Mouse (Mus musculus) gastrocnemius, postnatal 4 days (tissue): ENCODE measurements around the gene Cdh23. TPM values are rescaled to one million over a fixed set of nuclear protein-coding genes. Genes with fewer than 3 reads are reported as not detected.
A peak's percentile ranks its signal among the peaks of the same experiment; 100 is the strongest.

Experiments used
- DNase-seq, 2 experiments: peaks; one replicate each; pipeline ENCODE4 v3.0.0; 2021 to 2022; ENCODE audit warnings: low spot score in 2 of 2, mixed read lengths in 2 of 2
- total RNA-seq, 2 experiments: library from RNA; stranded (reverse); gene quantifications; 2 replicates each; pipeline ENCODE4 v1.2.3; 2021

Gene Cdh23
- total RNA-seq, 2 experiments from 2014 or later = 2.3 to 2.9 TPM

- DNase-seq = no peak
These were observed 347.2 kb downstream of the Cdh23 start for GRCm38 (mm10) chr10:60349056-60349455.

DNA sequence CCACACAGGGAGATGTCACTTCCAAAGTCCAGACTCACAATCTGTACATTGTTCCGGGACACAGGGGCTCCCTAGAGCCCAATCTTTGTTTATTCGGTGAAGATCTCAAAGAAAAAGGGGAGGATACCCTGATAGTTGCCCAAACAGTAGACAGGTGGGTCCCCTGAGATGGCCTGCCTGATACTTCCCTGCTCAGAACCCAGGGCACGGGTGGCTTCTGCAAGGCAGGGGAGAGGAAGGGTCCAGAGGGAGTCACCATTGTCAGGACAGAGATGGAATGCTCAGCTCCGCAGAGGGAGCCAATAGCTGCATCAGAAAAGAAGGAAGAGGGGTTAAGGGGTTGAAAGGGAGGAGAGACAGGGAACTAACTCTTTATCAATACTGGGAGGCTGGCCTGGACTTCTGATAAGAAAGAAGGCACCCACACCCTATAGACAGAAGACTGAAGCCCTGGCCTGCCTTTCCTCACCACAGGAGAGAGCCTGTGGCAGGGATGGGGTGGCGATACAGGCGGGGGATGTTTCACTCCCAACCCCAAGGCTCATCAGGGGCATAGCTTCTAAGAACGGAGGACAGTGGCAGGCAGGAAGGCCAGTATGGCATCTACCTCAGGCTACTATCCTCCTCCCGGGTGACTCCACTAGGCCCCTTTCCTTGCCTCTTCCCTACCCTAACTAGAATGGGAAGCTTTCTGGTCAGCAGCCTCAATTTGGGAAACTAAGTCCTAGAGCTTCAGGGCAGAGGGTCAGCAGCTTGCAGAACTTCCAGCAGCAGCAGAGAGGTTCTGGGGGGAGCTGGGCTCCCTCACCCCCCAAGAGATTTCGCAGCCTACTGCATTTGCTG is 348.3 kb downstream of the Cdh23 start:
- DNase-seq = no peak

DNA sequence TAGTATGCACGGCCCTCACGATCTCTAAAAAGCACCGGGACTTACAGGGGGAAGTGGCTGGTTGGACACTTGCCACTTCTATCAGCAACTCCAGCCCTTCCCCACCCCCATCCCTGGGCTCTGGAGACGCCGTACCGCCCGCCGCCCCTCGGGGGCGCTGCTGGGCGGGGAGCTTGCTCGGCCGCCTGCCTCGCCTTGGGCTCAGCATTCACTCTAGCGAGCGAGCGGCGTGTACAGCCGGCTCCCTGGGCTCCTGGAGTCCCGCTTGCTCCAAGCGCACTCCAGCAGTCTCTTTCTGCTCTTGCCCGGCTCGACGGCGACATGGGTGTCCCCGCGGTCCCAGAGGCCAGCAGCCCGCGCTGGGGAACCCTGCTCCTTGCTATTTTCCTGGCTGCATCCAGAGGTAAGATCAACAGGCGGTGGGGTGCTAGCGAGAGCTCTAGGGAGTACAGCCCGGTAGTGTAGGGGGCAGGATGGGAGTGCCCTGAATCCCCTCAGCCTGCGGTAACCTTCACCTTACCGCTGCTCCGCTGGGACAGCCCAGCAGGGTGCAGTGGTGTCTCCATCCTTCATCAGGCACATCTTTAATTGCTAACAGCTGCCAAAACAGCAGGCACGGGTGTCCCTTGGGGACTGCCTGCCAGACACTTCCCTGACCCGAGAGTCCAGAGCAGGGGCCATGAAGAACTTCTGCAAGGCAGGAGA is 349.4 kb downstream of the Cdh23 start, which contains the start of gene Vsir:
Gene Vsir (plus strand): TSS at position 151 of the 705 bp plus-strand sequence.
- DNase-seq = peak; percentile 78 to 84

DNA sequence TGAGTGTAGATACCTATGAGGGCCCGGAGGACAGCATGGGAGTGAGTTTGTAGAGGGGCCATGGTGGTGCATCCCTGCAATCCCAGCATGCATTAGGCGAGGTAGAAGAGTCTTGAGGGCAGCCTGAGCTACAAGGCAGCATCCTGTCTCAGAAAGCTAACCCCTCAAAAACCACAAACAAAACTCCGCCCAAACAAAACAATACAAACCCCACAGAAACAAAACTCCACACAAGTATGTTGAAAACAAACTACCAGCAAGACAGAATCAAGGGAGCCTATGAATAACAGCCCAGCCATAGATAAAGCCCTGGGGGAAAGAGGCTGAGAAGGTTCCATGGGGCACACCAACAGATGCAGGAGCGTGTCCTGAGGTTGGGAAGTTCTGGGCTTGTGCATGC is 350.2 kb downstream of the Cdh23 start:
- DNase-seq = no peak

- DNase-seq = no peak
These were observed 352.2 kb downstream of the Cdh23 start for GRCm38 (mm10) chr10:60344111-60344510.

DNA sequence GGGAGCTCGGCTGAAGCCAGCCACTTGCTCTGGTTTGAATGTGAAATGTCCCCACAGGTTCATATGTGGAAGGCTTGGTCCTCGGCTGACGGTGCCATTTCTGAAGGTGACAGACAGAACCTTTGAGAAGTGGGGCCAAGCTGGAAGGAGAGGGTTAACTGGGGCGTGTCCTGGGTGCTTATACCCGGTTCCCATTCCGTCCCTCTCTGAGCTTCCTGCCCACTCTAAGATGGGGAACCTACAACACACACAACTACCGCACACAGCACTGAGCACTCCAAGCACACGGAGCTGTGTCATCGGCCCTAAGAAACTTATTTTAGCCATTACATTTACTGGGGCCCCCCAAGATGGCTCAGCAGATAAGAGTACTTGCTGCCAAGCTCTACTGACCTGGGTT is 354.8 kb downstream of the Cdh23 start:
- DNase-seq = no peak

DNA sequence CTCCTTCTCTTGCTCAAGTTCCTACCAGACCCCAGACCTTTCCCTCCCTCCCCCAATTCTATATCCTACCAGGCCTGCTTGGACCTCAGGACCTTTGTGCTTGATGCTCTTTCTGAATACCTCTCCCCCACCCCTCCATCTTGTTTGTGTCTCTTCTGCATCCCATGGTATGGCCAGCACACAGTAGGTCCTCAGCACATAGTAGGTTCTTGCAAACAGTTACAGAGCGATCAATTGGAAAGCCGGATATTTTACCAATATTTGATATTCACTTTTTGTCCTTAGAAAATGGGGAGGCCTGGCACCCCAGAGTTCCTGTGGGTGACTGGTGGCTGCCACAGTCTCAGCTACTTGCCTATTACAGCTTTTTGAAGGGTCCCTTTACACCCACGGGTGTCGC is 361.3 kb downstream of the Cdh23 start:
- no peak for DNase-seq

GRCm38 (mm10) chr10:60334583-60334982 is 361.7 kb downstream of the Cdh23 start:
- DNase-seq = no peak

DNA sequence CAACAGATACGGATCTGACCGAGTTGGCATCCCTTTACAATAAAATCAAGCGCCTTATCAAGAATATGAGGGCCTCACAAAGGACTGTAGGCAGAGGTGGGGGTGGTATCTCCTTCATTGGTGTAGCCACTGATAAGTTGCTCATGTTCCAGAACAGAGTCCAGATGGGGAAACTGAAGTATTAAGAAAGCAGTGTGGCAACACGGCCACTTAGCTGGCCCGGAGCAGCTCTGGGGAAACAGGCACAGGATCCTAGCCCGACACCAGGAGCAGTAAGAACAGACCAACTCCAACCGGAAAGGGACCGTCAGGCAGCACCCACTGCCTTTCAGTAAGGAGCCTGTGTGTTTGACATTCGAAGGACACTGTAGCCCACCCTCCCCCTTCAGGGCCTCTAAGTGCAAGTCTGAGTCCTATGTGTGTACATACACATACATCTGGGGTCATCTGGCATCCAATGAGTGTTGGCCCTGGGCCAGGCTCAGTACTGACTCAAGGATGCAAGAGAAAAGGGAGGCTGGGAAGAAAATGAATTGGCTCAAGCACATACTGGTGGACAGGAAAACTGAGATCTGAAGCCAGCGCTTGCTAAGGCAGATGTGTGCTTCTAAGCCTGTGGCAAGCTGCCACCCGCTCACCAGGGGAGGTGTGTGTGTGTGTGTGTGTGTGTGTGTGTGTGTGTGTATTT is 367.2 kb downstream of the Cdh23 start:
- DNase-seq = no peak

DNA sequence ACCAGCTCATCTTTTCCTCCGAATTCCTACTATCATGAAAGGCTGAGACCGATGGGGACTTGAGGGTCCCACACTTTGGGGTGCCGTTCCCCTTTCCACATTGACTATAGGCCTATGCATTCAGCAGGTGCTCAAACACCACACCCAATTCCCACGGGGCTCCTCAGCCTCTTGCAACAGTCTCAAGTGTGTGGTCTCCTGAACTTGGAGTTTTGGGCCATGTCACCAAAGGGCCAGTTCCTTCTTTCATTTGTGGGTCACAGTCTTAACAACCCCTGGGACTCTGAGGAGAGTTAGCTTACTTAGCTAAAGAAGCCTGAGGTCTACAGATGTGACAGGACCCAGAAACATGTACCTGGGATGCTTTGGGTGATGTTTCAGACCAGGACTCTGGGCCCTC is 380.1 kb downstream of the Cdh23 start:
- DNase-seq = no peak

GRCm38 (mm10) chr10:60313606-60314005 is 382.7 kb downstream of the Cdh23 start:
- DNase-seq = no peak

- no peak for DNase-seq
These were observed 385.7 kb downstream of the Cdh23 start for GRCm38 (mm10) chr10:60310629-60311028.

DNA sequence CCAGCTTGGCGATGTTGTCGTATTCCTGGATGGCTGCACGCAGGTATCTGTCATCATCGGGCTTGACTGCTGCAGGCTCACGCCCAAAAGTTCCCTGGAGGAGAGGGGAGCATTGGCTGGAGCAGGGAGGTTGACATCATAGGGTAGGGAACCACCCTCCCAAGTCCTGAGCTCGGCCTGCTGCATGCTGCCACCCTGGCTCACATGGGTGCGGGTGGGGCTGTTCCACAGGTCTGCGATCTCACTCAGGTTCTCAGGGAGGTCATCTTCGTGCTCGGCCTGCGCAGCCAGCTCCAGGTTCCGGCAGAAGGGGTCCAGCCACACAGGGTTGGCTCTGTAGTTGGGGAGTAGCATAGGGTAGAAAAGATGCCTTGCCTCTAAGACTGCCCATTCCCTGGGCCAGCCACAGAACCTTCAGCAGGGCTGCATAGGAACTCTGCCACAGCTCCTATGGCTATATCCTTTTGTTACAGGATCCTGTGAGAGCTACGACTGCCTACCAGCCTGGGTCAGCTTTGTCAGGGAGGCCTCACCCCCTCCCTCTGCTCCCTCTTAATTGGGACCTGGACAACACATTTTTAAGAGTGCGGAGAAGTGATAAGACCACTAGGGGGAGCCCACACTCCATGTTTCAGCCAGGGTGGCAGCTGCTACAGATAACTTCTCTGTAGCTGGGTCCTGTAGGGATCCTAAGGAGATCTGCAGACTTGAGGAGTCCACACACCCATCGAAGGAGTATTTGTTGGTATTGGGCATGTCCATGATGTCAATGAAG is 391.2 kb downstream of the Cdh23 start:
- peak; percentile 54 to 74 for DNase-seq

DNA sequence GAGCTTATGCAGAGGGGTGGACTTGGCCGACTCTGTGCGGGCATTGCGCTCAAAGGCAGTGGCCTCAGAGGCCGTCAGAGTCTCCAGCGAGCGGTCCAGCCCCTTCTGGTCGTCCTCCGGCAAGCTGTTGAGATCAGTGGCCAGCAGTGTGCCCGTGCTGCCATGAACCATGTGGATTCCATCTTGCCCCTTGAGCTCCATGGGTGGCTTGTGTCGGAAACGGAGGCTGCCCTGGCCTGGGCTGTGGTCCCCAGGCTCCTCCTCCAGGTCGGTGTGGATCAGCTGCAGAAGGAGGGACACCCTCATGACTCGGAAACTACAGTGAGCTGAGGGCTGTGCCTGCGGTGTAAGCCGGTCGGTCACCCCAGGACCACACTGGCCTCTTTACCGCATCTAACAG is 392.9 kb downstream of the Cdh23 start:
- DNase-seq = no peak

DNA sequence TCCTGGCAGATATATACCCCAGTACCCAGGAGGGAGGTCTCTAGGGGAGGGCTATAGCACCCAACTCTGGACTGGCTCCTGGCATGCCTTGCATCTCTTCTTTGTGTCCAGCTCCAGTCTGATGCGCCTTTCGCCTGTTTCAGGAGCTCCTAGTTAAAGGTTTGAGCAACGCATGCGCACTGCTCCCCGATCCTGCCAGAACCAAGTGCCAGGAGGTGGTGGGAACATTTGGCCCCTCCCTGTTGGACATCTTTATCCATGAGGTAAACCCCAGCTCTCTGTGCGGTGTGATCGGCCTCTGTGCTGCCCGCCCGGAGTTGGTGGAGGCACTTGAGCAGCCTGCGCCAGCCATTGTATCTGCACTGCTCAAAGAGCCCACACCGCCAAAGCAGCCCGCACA is 396.7 kb downstream of the Cdh23 start:
- DNase-seq = no peak

DNA sequence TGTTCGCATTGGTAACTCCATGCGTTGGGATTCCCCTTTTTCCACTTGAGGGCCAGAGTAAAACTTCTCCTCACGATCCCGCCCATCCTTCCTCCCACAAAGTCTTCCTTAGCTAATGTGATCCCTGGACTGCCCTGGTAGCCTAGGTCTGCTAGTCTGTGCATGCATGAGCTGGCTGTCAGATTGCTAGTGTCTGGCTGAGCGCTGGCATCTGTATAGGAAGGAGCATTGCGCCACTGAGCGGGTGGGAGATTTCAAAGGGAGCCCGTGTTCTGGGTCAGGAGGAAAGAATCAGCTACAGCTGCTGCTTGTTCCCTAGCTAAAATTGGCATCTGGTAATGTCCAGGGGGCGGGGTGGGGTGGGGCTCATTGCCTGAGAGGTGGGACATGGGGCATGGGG is 400.3 kb downstream of the Cdh23 start:
- no peak for DNase-seq

GRCm38 (mm10) chr10:60295356-60295755 is 400.9 kb downstream of the Cdh23 start:
- no peak for DNase-seq

DNA sequence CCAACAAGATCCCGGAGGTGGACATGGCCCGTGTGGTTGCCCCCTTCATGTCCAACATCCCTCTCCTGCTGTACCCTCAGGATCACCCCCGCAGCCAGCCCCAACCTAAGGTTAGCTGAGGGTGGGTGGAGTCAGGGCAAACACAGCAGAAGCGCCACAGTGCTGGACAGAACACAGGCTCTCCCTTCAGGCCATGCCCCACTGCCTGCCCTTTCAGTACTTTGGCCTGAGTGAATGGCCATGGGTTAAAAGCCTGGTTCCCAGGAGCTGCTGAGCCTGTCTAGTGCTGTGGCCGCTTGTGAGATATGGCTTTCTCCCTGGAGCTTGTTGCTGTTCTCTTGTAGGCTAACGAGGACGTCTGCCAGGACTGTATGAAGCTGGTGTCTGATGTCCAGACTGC is 401.7 kb downstream of the Cdh23 start:
- DNase-seq = no peak

DNA sequence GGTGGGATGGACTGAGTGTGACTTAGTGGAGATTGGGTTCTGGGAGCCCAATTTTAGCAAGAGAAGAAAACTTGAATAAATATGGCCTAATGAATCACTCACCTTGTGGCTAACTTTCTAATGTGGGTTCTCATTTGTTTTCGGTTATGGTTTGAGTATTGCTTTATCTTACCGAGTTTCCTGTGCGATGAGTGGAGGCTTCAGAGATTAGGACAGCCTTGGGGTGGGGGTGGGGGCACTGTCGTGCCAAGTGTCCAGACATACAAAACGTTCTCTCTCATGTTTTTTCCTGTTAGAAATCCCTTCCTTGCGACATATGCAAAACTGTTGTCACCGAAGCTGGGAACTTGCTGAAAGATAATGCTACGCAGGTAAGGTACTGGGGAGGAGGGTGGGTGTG is 404.1 kb downstream of the Cdh23 start:
- no peak for DNase-seq

- DNase-seq = no peak
These were observed 405.6 kb downstream of the Cdh23 start for GRCm38 (mm10) chr10:60290739-60291110.

GRCm38 (mm10) chr10:60290026-60290738 is 406.1 kb downstream of the Cdh23 start:
- DNase-seq = no peak
